In the genomic region with DNA sequence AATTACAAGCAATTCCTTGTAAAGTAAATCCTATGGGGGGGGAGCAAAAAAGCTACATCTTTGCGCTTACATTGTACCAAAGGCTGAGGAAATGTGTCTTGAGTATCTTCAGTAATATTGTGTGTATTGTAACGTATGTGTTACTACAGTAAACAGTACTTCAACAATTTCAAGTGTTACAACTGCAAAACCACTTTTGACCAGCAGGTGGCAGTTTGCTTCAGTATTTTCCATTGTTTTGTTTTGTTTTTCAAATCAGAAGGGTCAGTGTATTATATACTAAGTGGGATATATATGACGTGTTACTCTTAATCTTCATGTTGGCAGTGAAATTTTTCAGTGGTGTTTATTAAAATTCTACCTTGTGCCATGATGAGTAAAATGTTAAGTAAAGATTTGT, we compare ENCODE assay signal across 8 mouse cellular contexts. TPM values are rescaled to one million over a fixed set of nuclear protein-coding genes. Genes with fewer than 3 reads are reported as not detected.
DNase-seq lines count a peak whose midpoint lies in the region; ATAC-seq and TF ChIP-seq lines count a peak whose summit lies in the region.

No protein-coding gene starts in this region.

- no peaks in the 10 kb centered on the region for H3K27me3 ChIP-seq in heart, adult 2 months (ENCODE audit: control insufficient read depth, insufficient read depth, low read length)

- peak; percentile 78 for TF ChIP-seq CTCF in heart, adult 2 months (IDR thresholded peaks at IDR 0.05)

- H3K27ac ChIP-seq in heart, adult 2 months = no peak overlapping the region

- WGBS in heart, adult 2 months = 41% methylated on average over 3 of the region's 3 CpGs

- no peak for TF ChIP-seq EP300 in heart, adult 2 months (IDR thresholded peaks at IDR 0.05; ENCODE audit: insufficient read depth, low read depth, low read length)

- no peaks in the 10 kb centered on the region for H3K79me2 ChIP-seq in heart, adult 2 months (replicated peaks; ENCODE audit: control insufficient read depth, insufficient read depth, low read length)

- H3K9ac ChIP-seq in heart, adult 2 months (ENCODE audit: low read depth, low read length) = no peak overlapping the region

- H3K4me1 ChIP-seq in heart, adult 2 months (ENCODE audit: control insufficient read depth, insufficient read depth, low read length) = no peaks in the 10 kb centered on the region

- intact Hi-C loops in heart, adult 2 months (cut with DNase I) = loop anchor here (5.0 to 10.0 kb wide), 2 partner anchors 267 to 589 kb away; no protein-coding TSS in a partner anchor

- H3K4me3 ChIP-seq in heart, adult 2 months = no peak overlapping the region

- DNase-seq in heart, adult 2 months = peak in 1 of 2 experiments; percentile 44
- no peak for DNase-seq in heart, adult 11 months
- DNase-seq in right cerebral cortex, postnatal 14 days = peak; percentile 8
- DNase-seq in right cerebral cortex, postnatal 36 days (ENCODE audit: low spot score in 2 of 2) = no peak
- DNase-seq in adipocyte (ENCODE audit: low spot score) = peak; percentile 74
- DNase-seq in induced T-regulatory cell, adult 2 months (ENCODE audit: low read depth) = peak; percentile 79
- peak; percentile 13 to 21 for DNase-seq in natural killer cell, adult 2 months (ENCODE audit: low spot score in 2 of 2)

- no peak for ATAC-seq in frontal cortex, adult (ENCODE audit: low TSS enrichment)

- no peaks in the 10 kb centered on the region for H3K36me3 ChIP-seq in heart, adult 2 months (ENCODE audit: control insufficient read depth, insufficient read depth, low read length)

- no peak for TF ChIP-seq POLR2A in heart, adult 2 months (IDR thresholded peaks at IDR 0.05; ENCODE audit: insufficient read depth, low read depth, low read length)

RNA-seq across cellular contexts. Expression of a gene that starts 16.2 kb away (rescaled TPM):
- 10 to 100 TPM; 64.0 to 64.9 TPM for total RNA-seq in heart, adult 2 months (2021)
- 24.5 and 45.7 TPM in 2 replicates for polyA plus RNA-seq in heart, adult 2 months (2012; rRNA removed)

Comparison
In these comparisons a context has a peak if more than half of its experiments do, and no peak if none do; other contexts are left out.
1. DNase-seq: peak in right cerebral cortex, postnatal 14 days (single experiment), adipocyte (single experiment), induced T-regulatory cell, adult 2 months (single experiment) and natural killer cell, adult 2 months (2 of 2); none in heart, adult 11 months (single experiment) and right cerebral cortex, postnatal 36 days (0 of 2).